Mouse (Mus musculus) stomach, postnatal 0 days (tissue): ENCODE data around the gene Ddx19b. TPM values are rescaled to one million over a fixed set of nuclear protein-coding genes. Genes with fewer than 3 reads are reported as not detected.
"Not testable (repeated sequence)": the region's sequence is repeated elsewhere in the genome, so short reads cannot be mapped to it uniquely, and the experiment has no call there.

Source experiments
- ATAC-seq: fragments of 200-750 bp; cut with Nextera tagmentation; 2 replicates; pipeline ENCODE4 v1.8.0; 2017; ENCODE audit not compliant: low FRiP score, low TSS enrichment
- DNase-seq: peaks from one replicate; pipeline ENCODE4 v3.0.0-alpha.2; 2016; ENCODE audit warnings: low spot score
- H3K27ac ChIP-seq: fragments of 300-500 bp; sonication (generic); replicated peaks from 2 replicates; pipeline ENCODE4 v1.5.1; 2014; ENCODE audit warnings: mild to moderate bottlenecking, control low read depth
- H3K27me3 ChIP-seq: fragments of 300-500 bp; sonication (generic); 2 replicates; pipeline ENCODE4 v1.6.1; 2014; ENCODE audit warnings: low read length; ENCODE audit not compliant: control insufficient read depth, insufficient read depth
- H3K36me3 ChIP-seq: fragments of 300-500 bp; sonication (generic); 2 replicates; pipeline ENCODE4 v1.6.1; 2014; ENCODE audit warnings: low read length, mixed read lengths; ENCODE audit not compliant: control insufficient read depth, insufficient read depth
- H3K4me1 ChIP-seq: fragments of 300-500 bp; sonication (generic); replicated peaks from 2 replicates; pipeline ENCODE4 v1.6.1; 2014; ENCODE audit warnings: antibody characterized with exemption; ENCODE audit not compliant: control insufficient read depth, insufficient read depth
- H3K4me2 ChIP-seq: fragments of 300-500 bp; sonication (generic); replicated peaks from 2 replicates; pipeline ENCODE4 v1.6.1; 2014; ENCODE audit warnings: low read depth, mild to moderate bottlenecking, control low read depth, moderate library complexity
- H3K4me3 ChIP-seq: fragments of 300-500 bp; sonication (generic); 2 replicates; pipeline ENCODE4 v1.5.1; 2014; ENCODE audit warnings: low read depth, low read length, control low read depth
- H3K9ac ChIP-seq: fragments of 300-500 bp; sonication (generic); 2 replicates; pipeline ENCODE4 v1.6.1; 2014; ENCODE audit warnings: mild to moderate bottlenecking, low read length, control low read depth, mixed read lengths
- H3K9me3 ChIP-seq: fragments of 300-500 bp; sonication (generic); 2 replicates; pipeline ENCODE4 v1.6.1; 2016; ENCODE audit warnings: low read length; ENCODE audit not compliant: control insufficient read depth
- CTCF ChIP-seq: IDR thresholded peaks from 2 replicates; pipeline ENCODE4 v1.5.1; 2016; ENCODE audit warnings: antibody characterized with exemption, low read depth, mild to moderate bottlenecking, moderate library complexity
- EP300 ChIP-seq: optimal IDR thresholded peaks from 2 replicates; pipeline ENCODE3; 2016; ENCODE audit warnings: antibody characterized with exemption
- WGBS: fragments of 180-500 bp; shearing (Covaris S2); extraction: QIAGEN DNeasy Blood & Tissue Kit; methylation state at CpG from one replicate; pipeline ENCODE4 v1.1.7; 2014; 5-methylcytosine and 5-hydroxymethylcytosine counted together
- polyA plus RNA-seq: library from polyadenylated mRNA; unstranded; fragments of >200 nt; fragmentation: Nextera tagmentation; extraction: Ambion mirVana; gene quantifications from 2 replicates; pipeline ENCODE4 v1.2.1, GENCODE M21; 2015

Gene Ddx19b
- polyA plus RNA-seq, 1 experiment from 2014 or later, result 4.8 TPM

DNA sequence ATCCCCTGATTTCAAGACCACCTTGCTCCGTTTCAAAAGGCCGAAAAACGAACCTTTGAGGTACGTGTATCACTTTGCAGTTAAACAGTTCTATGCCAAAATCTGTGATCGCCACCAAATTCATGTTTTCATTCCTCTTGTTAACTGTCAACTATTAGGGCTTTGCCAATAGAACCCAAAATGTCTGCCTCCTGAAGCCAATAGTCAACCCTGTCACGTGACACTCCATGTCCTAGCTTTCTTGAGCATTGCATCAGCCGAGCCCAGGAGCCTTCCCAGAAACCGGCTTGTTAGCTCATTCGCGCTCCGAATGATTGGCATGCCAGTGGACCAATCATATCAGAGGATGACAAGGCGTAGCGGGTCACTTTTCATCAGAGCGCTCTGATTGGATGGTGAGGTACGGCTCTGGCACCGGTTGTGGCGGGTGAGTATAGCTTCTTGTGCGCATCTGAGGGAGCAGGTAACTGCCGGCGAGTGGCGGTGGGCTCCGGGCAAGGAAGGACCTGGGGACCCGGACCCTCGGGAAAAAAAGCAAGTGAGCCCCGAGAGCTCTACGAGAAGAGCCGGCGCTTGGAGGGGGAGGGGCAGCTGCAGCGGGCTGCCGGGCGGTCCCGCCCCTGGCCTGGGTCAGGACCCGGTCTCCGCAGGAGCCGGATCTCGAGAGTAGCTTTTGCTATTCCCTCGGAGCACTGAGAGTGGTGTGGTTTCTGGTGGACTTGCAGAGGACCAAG lies 2.1 kb upstream of the Ddx19b start:
- WGBS, result 8% methylated on average over 37 of the region's 37 CpGs
- H3K4me1 ChIP-seq, result no peaks in the 10 kb centered on the region
- DNase-seq (peak; percentile 94), ATAC-seq (peak; percentile 99)
- H3K4me2 ChIP-seq, result peak overlapping the region; percentile 72
- peak overlapping the region; percentile 72 for H3K9ac ChIP-seq
- H3K36me3 ChIP-seq, result peaks cover 5% of the 10 kb centered on the region; the same call in 1 of the 2 replicates
- H3K4me3 ChIP-seq, result peak overlapping the region; percentile 67
- H3K27me3 ChIP-seq, result no peaks in the 10 kb centered on the region
- no peaks in the 10 kb centered on the region for H3K9me3 ChIP-seq
- TF ChIP-seq EP300, result no peak
- no peak for TF ChIP-seq CTCF
- H3K27ac ChIP-seq, result peak overlapping the region; percentile 75

DNA sequence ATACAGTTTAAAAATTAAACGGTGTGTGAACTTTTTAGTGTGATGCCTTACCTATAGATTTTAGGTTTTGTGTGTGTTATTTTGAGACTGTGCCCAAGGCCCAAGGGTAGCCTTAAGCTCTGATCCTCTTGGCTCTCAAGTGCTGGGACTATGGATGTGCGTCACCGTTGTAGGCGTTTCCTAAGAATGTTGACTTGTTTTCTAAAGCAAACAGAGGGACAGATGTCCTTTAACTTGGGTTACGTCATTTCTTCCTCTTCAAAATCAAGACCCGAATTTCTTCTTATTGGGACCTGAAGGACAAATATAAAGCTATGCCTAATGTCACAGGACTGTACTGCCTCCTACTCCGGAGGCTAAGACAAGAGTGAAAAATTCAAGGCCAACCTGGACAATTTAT lies 1.4 kb upstream of the Ddx19b start, which contains the start of gene Aars:
TSS of gene Aars (plus strand) at position 229 of the 400 bp plus-strand sequence.
- Histone ChIP-seq H3K27me3 (no peaks in the 10 kb centered on the region), H3K4me1 (no peaks in the 10 kb centered on the region), H3K36me3 (peaks cover 5% of the 10 kb centered on the region; the same call in 1 of the 2 replicates), H3K4me3 (peak within 1 kb of the TSS; percentile 67), H3K9ac (peak within 1 kb of the TSS; percentile 72), H3K4me2 (peak within 1 kb of the TSS; percentile 72), H3K27ac (peak within 1 kb of the TSS; percentile 75), H3K9me3 (no peaks in the 10 kb centered on the region)
- no peak for TF ChIP-seq EP300
- no peak for TF ChIP-seq CTCF
- no peak for ATAC-seq
- WGBS, result 89% methylated on average over 7 of the region's 7 CpGs
- no peak for DNase-seq

DNA sequence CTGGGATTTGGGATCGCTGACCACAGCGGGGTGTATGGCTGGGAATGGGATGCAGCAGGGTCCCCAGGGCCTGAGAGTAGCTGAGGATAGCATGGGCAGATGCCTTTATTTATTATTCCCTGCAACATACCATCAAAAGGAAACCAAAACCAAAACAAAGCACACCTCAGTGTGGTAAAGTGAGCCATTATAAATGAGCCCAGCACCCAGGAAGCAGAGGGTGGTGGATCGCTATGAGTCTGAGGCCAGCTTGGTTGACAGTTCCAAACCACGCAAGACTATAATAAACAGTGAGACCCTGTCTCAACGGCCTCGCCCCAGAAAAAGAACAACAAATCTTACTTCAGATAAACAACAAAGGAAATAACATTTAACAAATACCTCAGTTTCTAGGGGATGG lies 1.5 kb downstream of the Ddx19b start:
- no peak for ATAC-seq
- no peak overlapping the region for H3K27ac ChIP-seq
- DNase-seq, result no peak
- no peak overlapping the region for H3K4me3 ChIP-seq
- H3K9me3 ChIP-seq, result no peaks in the 10 kb centered on the region
- TF ChIP-seq CTCF (no peak), EP300 (no peak)
- no peaks in the 10 kb centered on the region for H3K27me3 ChIP-seq
- H3K36me3 ChIP-seq, result no peaks in the 10 kb centered on the region
- H3K9ac ChIP-seq, result no peak overlapping the region
- 75% methylated on average over 6 of the region's 6 CpGs for WGBS
- no peak overlapping the region for H3K4me2 ChIP-seq
- no peaks in the 10 kb centered on the region for H3K4me1 ChIP-seq

DNA sequence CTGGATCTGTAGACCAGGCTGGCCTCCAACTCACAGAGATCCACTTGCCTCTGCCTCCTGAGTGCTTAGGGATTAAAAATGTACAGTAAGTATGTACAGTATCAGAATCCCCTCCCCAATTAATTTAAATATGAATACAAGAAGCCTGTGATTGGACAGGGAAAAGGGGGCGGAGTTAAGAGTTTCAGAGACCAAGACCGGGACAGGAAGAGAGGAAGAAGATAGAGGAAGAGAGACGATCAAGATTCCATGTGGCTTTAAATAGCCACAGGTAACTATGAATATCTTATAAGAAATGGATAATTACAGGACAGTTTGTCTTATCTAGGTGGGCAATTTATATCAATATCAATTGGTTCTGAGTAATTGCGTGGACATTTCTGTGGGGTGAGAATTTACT lies 2.0 kb downstream of the Ddx19b start:
- 53% methylated on average over 4 of the region's 4 CpGs for WGBS

DNA sequence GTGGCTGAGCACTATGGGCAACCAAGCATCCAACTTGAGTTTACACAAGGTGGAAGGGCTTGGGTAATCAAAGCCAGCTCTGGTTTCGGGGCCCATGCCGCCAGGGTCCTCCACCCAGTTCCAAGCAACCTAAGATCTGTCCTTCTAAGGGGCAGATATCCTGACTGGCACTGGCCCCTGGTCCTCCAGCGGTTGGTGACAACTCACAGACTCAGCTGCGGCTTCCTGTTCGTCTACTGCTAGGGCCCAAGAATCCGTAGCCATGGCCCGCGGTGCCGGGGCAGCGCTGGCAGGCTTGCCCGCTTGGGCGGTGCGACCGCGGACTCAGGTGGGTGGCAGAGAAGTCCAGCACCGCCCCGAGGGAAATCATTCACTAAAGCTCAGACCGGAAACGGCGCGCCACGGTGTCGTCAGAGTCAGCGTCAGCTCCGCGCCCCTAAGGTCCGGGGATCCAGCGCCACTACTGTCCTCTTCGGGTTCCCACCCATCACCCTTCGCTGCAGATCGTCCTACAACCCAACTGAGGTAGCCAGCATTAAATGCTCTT lies 4.1 kb downstream of the Ddx19b start:
- Histone ChIP-seq H3K4me3 (peak overlapping the region; percentile 63), H3K36me3 (no peaks in the 10 kb centered on the region), H3K4me1 (no peaks in the 10 kb centered on the region), H3K27ac (peak overlapping the region; percentile 83), H3K9ac (peak overlapping the region; percentile 74), H3K4me2 (peak overlapping the region; percentile 79), H3K9me3 (no peaks in the 10 kb centered on the region), H3K27me3 (no peaks in the 10 kb centered on the region)
- 0% methylated on average over 31 of the region's 31 CpGs for WGBS
- peak; percentile 15 for TF ChIP-seq CTCF
- TF ChIP-seq EP300, result no peak
- peak; percentile 96 for ATAC-seq
- peak; percentile 94 for DNase-seq

More for the DNA sequence above, 2.0 kb downstream of the Ddx19b start:
- Histone ChIP-seq H3K27ac (no peak overlapping the region), H3K4me3 (no peak overlapping the region), H3K9ac (no peak overlapping the region), H3K36me3 (no peaks in the 10 kb centered on the region), H3K4me1 (no peaks in the 10 kb centered on the region), H3K9me3 (no peaks in the 10 kb centered on the region), H3K27me3 (no peaks in the 10 kb centered on the region), H3K4me2 (no peak overlapping the region)
- no peak for DNase-seq
- ATAC-seq, result no peak
- TF ChIP-seq CTCF, result no peak
- TF ChIP-seq EP300, result no peak

DNA sequence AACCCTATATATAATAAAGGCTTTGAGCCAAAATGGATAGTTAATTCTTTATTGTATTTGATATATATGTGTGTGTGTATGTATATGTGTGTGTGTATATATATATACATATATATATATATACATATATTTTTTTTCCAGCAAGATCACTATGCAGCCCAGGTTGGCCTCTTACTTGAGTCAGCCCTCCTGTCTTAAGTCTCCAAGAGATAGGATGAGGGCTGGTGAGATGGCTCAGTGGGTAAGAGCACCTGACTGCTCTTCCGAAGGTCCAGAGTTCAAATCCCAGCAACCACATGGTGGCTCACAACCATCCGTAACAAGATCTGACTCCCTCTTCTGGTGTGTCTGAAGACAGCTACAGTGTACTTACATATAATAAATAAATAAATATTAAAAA lies 4.9 kb downstream of the Ddx19b start:
- H3K27ac ChIP-seq, H3K9me3 ChIP-seq, H3K27me3 ChIP-seq, H3K36me3 ChIP-seq, ATAC-seq, H3K4me3 ChIP-seq, H3K9ac ChIP-seq, H3K4me2 ChIP-seq, DNase-seq, H3K4me1 ChIP-seq: not testable (repeated sequence)
- 100% methylated on average over 1 of the region's 2 CpGs for WGBS

DNA sequence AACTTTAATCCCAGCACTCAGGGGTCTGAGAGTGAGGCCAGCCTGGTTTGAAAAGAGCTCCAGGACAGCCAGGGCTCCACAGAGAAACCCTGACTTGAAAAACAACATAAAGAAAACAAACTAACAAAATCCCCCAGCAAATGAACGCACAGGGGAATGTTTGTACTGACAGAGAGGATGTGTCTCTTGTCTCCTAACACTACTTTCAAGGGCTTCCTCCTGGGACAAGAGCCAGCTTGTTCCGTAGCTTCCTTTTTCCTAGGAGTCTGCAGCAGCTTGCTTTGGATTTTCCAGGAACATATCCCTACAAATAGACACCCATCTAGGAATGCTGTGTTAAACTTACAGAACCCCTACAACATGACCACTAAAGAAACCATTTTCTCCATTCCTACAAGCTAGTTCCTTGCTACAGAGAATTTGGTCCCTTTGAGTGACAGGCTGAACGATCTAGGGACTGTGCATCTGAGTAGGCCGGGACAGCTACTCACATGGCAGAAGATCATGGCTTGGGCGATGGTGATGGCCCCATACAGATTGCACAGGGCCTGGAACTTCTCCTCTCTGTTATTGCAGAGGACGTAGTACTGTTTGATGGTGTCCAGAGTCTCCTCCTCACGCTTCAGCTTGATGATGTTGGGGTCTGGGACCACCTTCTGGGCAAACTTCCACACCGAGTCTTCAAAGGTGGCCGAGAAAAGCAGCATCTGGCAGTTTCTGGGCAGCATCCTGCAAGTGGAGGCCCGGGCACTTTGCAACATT lies 21.1 kb downstream of the Ddx19b start:
- not testable (repeated sequence) for DNase-seq, H3K27me3 ChIP-seq, ATAC-seq, H3K27ac ChIP-seq, H3K4me3 ChIP-seq, H3K9me3 ChIP-seq, H3K4me2 ChIP-seq, H3K36me3 ChIP-seq, H3K4me1 ChIP-seq, H3K9ac ChIP-seq
- 89% methylated on average over 8 of the region's 10 CpGs for WGBS
